Mouse (Mus musculus): ENCODE data around the gene Gm10718. TPM values are rescaled to one million over a fixed set of nuclear protein-coding genes. Genes with fewer than 3 reads are reported as not detected.
A peak's percentile ranks its signal among the peaks of the same experiment; 100 is the strongest.
"Not testable (repeated sequence)": the region's sequence is repeated elsewhere in the genome, so short reads cannot be mapped to it uniquely, and the experiment has no call there.

Gene Gm10718
- total and polyA plus RNA-seq, 2 experiments from 2014 or later = not detected

DNA sequence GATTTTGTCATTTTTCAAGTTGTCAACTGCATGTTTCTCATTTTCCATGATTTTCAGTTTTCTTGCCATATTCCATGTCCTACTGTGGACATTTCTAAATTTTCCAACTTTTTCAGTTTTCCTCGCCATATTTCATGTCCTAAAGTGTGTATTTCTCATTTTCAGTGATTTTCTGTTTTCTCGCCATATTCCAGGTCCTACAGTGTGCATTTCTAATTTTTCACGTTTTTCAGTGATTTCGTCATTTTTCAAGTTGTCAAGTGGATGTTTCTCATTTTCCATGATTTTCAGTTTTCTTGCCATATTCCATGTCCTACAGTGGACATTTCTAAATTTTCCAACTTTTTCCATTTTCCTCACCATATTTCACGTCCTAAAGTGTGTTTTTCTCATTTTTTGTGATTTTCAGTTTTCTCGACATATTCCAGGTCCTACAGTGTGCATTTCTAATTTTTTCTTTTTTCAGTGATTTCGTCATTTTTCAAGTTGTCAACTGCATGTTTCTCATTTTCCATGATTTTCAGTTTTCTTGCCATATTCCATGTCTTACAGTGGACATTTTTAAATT is 11.2 kb upstream of the Gm10718 start:
- H3K27ac ChIP-seq (ENCODE audit: low read depth, low read length); H3K9ac ChIP-seq; H3K36me3 ChIP-seq (ENCODE audit: insufficient read depth); DNase-seq; H3K4me1 ChIP-seq (ENCODE audit: insufficient read depth); H3K9me3 ChIP-seq (ENCODE audit: low read length); H3K4me2 ChIP-seq (ENCODE audit: low read depth); H3K4me3 ChIP-seq (ENCODE audit: low read depth, low read length); ATAC-seq; H3K27me3 ChIP-seq (ENCODE audit: insufficient read depth, low read length): not testable (repeated sequence)
- 95% methylated on average over 2 of the region's 7 CpGs for WGBS

- H3K27ac ChIP-seq (ENCODE audit: low read depth, low read length); H3K9ac ChIP-seq; H3K4me1 ChIP-seq (ENCODE audit: insufficient read depth); H3K9me3 ChIP-seq (ENCODE audit: low read length); H3K36me3 ChIP-seq (ENCODE audit: insufficient read depth); H3K4me3 ChIP-seq (ENCODE audit: low read depth, low read length); DNase-seq; H3K27me3 ChIP-seq (ENCODE audit: insufficient read depth, low read length); ATAC-seq; H3K4me2 ChIP-seq (ENCODE audit: low read depth): not testable (repeated sequence)
- no CpG with 5 or more reads among the region's 11 CpGs for WGBS
These were observed 10.5 kb upstream of the Gm10718 start, which contains the start of gene Gm10721 for GRCm38 (mm10) chr9:3012733-3013279. Gene Gm10721, plus strand, starts transcription at chr9:3013140.

DNA sequence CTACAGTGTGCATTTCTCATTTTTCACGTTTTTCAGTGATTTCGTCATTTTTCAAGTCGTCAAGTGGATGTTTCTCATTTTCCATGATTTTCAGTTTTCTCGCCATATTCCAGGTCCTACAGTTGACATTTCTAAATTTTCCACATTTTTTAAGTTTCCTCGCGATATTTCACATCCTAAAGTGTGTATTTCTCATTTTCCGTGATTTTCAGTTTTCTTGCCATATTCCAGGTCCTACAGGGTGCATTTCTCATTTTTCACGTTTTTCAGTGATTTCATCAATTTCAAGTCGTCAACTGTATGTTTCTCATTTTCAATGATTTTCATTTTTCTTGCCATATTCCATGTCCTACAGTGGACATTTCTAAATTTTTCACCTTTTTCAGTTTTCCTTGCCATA is 8.0 kb upstream of the Gm10718 start, which contains the start of gene Gm10720:
TSS of gene Gm10720 (plus strand) at position 301 of the 400 bp plus-strand sequence.
- WGBS = 67% methylated on average over 4 of the region's 9 CpGs
- not testable (repeated sequence) for H3K4me1 ChIP-seq (ENCODE audit: insufficient read depth); H3K9ac ChIP-seq

DNA sequence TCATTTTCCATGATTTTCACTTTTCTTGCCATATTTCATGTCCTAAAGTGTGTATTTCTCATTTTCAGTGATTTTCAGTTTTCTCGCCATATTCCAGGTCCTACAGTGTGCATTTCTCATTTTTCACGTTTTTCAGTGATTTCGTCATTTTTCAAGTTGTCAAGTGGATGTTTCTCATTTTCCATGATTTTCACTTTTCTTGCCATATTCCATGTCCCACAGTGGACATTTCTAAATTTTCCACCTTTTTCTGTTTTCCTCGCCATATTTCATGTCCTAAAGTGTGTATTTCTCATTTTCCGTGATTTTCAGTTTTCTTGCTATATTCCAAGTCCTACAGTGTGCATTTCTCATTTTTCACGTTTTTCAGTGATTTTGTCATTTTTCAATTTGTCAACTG is 7.5 kb upstream of the Gm10718 start:
- DNase-seq; H3K27ac ChIP-seq (ENCODE audit: low read depth, low read length); H3K36me3 ChIP-seq (ENCODE audit: insufficient read depth); H3K27me3 ChIP-seq (ENCODE audit: insufficient read depth, low read length); H3K9me3 ChIP-seq (ENCODE audit: low read length); H3K4me2 ChIP-seq (ENCODE audit: low read depth); ATAC-seq; H3K4me3 ChIP-seq (ENCODE audit: low read depth, low read length); H3K9ac ChIP-seq; H3K4me1 ChIP-seq (ENCODE audit: insufficient read depth): not testable (repeated sequence)
- WGBS = 83% methylated on average over 4 of the region's 6 CpGs

More for the DNA sequence above, 8.0 kb upstream of the Gm10718 start, which contains the start of gene Gm10720:
- H3K27me3 ChIP-seq (ENCODE audit: insufficient read depth, low read length); H3K9me3 ChIP-seq (ENCODE audit: low read length); ATAC-seq; H3K36me3 ChIP-seq (ENCODE audit: insufficient read depth); H3K4me3 ChIP-seq (ENCODE audit: low read depth, low read length); H3K27ac ChIP-seq (ENCODE audit: low read depth, low read length); DNase-seq; H3K4me2 ChIP-seq (ENCODE audit: low read depth): not testable (repeated sequence)

DNA sequence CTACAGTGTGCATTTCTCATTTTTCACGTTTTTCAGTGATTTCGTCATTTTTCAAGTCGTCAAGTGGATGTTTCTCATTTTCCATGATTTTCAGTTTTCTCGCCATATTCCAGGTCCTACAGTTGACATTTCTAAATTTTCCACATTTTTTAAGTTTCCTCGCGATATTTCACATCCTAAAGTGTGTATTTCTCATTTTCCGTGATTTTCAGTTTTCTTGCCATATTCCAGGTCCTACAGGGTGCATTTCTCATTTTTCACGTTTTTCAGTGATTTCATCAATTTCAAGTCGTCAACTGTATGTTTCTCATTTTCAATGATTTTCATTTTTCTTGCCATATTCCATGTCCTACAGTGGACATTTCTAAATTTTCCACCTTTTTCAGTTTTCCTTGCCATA is 6.2 kb upstream of the Gm10718 start, which contains the start of gene Gm10719:
TSS of gene Gm10719 (plus strand) at position 301 of the 400 bp plus-strand sequence.
- not testable (repeated sequence) for H3K27ac ChIP-seq (ENCODE audit: low read depth, low read length); H3K4me1 ChIP-seq (ENCODE audit: insufficient read depth); H3K4me3 ChIP-seq (ENCODE audit: low read depth, low read length); H3K9me3 ChIP-seq (ENCODE audit: low read length); ATAC-seq; DNase-seq; H3K36me3 ChIP-seq (ENCODE audit: insufficient read depth); H3K27me3 ChIP-seq (ENCODE audit: insufficient read depth, low read length); H3K9ac ChIP-seq; H3K4me2 ChIP-seq (ENCODE audit: low read depth)
- WGBS = no CpG with 5 or more reads among the region's 9 CpGs

DNA sequence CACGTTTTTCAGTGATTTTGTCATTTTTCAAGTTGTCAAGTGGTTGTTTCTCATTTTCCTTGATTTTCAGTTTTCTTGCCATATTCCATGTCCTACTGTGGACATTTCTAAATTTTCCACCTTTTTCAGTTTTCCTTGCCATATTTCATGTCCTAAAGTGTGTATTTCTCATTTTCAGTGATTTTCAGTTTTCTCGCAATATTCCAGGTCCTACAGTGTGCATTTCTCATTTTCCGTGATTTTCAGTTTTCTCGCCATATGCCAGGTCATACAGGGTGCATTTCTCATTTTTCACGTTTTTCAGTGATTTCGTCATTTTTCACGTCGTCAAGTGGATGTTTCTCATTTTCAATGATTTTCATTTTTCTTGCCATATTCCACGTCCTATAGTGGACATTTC is 4.4 kb upstream of the Gm10718 start:
- H3K9ac ChIP-seq; ATAC-seq; H3K4me2 ChIP-seq (ENCODE audit: low read depth); H3K36me3 ChIP-seq (ENCODE audit: insufficient read depth); H3K27ac ChIP-seq (ENCODE audit: low read depth, low read length); H3K4me3 ChIP-seq (ENCODE audit: low read depth, low read length); DNase-seq; H3K4me1 ChIP-seq (ENCODE audit: insufficient read depth); H3K27me3 ChIP-seq (ENCODE audit: insufficient read depth, low read length); H3K9me3 ChIP-seq (ENCODE audit: low read length): not testable (repeated sequence)
- WGBS = 71% methylated on average over 7 of the region's 9 CpGs

DNA sequence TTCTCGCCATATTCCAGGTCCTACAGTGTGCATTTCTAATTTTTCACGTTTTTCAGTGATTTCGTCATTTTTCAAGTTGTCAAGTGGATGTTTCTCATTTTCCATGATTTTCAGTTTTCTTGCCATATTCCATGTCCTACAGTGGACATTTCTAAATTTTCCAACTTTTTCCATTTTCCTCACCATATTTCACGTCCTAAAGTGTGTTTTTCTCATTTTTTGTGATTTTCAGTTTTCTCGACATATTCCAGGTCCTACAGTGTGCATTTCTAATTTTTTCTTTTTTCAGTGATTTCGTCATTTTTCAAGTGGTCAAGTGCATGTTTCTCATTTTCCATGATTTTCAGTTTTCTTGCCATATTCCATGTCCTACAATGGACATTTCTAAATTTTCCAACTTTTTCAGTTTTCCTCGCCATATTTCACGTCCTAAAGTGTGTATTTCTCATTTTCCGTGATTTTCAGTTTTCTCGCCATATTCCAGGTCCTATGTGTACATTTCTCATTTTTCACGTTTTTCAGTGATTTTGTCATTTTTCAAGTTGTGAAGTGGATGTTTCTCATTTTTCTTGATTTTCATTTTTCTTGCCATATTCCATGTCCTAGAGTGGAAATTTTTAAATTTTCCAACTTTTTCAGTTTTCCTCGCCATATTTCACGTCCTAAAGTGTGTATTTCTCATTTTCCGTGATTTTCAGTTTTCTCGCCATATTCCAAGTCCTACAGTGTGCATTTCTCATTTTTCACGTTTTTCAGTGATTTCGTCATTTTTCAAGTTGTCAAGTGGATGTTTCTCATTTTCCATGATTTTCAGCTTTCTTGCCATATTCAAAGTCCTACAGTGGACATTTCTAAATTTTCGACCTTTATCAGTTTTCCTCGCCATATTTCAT is 3.3 kb upstream of the Gm10718 start:
- H3K4me2 ChIP-seq (ENCODE audit: low read depth); H3K4me1 ChIP-seq (ENCODE audit: insufficient read depth); H3K9ac ChIP-seq; DNase-seq; H3K9me3 ChIP-seq (ENCODE audit: low read length); H3K27me3 ChIP-seq (ENCODE audit: insufficient read depth, low read length); H3K4me3 ChIP-seq (ENCODE audit: low read depth, low read length); H3K27ac ChIP-seq (ENCODE audit: low read depth, low read length); H3K36me3 ChIP-seq (ENCODE audit: insufficient read depth): not testable (repeated sequence)
- WGBS = 82% methylated on average over 11 of the region's 19 CpGs
- peak; percentile 55; the same call in 1 of the 2 replicates for ATAC-seq

DNA sequence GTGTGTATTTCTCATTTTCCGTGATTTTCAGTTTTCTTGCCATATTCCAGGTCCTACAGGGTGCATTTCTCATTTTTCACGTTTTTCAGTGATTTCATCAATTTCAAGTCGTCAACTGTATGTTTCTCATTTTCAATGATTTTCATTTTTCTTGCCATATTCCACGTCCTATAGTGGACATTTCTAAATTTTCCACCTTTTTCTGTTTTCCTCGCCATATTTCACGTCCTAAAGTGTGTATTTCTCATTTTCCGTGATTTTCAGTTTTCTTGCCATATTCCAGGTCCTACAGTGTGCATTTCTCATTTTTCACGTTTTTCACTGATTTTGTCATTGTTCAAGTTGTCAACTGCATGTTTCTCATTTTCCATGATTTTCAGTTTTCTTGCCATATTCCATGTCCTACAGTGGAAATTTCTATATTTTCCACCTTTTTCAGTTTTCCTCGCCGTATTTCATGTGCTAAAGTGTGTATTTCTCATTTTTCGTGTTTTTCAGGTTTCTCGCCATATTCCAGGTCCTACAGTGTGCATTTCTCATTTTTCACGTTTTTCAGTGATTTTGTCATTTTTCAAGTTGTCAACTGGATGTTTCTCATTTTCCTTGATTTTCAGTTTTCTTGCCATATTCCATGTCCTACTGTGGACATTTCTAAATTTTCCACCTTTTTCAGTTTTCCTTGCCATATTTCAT is 885 bp upstream of the Gm10718 start:
- H3K9me3 ChIP-seq (ENCODE audit: low read length); H3K4me3 ChIP-seq (ENCODE audit: low read depth, low read length); H3K9ac ChIP-seq; H3K4me2 ChIP-seq (ENCODE audit: low read depth); H3K4me1 ChIP-seq (ENCODE audit: insufficient read depth); H3K27me3 ChIP-seq (ENCODE audit: insufficient read depth, low read length); ATAC-seq; H3K27ac ChIP-seq (ENCODE audit: low read depth, low read length); H3K36me3 ChIP-seq (ENCODE audit: insufficient read depth): not testable (repeated sequence)
- 72% methylated on average over 9 of the region's 13 CpGs for WGBS
- peak; percentile 0 for DNase-seq

DNA sequence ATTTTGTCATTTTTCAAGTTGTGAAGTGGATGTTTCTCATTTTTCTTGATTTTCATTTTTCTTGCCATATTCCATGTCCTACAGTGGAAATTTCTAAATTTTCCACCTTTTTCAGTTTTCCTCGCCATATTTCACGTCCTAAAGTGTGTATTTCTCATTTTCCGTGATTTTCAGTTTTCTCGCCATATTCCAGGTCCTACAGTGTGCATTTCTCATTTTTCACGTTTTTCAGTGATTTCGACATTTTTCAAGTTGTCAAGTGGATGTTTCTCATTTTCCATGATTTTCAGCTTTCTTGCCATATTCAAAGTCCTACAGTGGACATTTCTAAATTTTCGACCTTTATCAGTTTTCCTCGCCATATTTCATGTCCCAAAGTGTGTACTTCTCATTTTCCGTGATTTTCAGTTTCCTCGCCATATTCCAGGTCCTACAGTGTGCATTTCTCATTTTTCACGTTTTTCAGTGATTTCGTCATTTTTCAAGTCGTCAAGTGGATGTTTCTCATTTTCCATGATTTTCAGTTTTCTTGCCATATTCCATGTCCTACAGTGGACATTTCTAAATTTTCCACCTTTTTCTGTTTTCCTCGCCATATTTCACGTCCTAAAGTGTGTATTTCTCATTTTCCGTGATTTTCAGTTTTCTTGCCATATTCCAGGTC is 770 bp downstream of the Gm10718 start:
- not testable (repeated sequence) for H3K4me3 ChIP-seq (ENCODE audit: low read depth, low read length); H3K9me3 ChIP-seq (ENCODE audit: low read length); H3K4me2 ChIP-seq (ENCODE audit: low read depth); H3K27ac ChIP-seq (ENCODE audit: low read depth, low read length); DNase-seq; H3K9ac ChIP-seq; H3K36me3 ChIP-seq (ENCODE audit: insufficient read depth); H3K27me3 ChIP-seq (ENCODE audit: insufficient read depth, low read length); ATAC-seq; H3K4me1 ChIP-seq (ENCODE audit: insufficient read depth)
- WGBS = 74% methylated on average over 15 of the region's 16 CpGs

Measured in forebrain, postnatal 0 days (tissue).